Mouse (Mus musculus) left cerebral cortex, adult 6 months (tissue): ENCODE results near the gene Smg5. TPM values are rescaled to one million over a fixed set of nuclear protein-coding genes. Genes with fewer than 3 reads are reported as not detected.

Experiments used
- long read RNA-seq, 2 experiments: library from polyadenylated mRNA; unstranded; transcript quantifications; one replicate each; pipeline ENCODE4 v2.0.0; 2019 to 2020
- polyA plus RNA-seq: library from polyadenylated mRNA; unstranded; fragments of <200 nt; fragmentation: Nextera tagmentation; gene quantifications from 2 replicates; pipeline ENCODE4 v1.2.3, GENCODE M21; 2021

Gene Smg5
- polyA plus RNA-seq: 8.0 and 9.2 TPM in 2 replicates
- long read RNA-seq, experiment 1, full-length matches to known transcripts: 56 of 106 reads
- long read RNA-seq, experiment 1, partial matches to known transcripts: 27 of 106 reads
- long read RNA-seq, experiment 1, other reads (novel, unspliced or antisense): 23 of 106 reads
- long read RNA-seq, experiment 2, full-length matches to known transcripts: 3 of 14 reads
- long read RNA-seq, experiment 2, partial matches to known transcripts: 1 of 14 reads
- long read RNA-seq, experiment 2, other reads (novel, unspliced or antisense): 10 of 14 reads

GRCm38 (mm10) chr3:88336058-88337013, at the start of gene Smg5, which contains the start of gene Tmem79:
TSS of gene Smg5 (plus strand) at chr3:88336260.
TSS of gene Tmem79 (minus strand) at chr3:88336148.

DNA sequence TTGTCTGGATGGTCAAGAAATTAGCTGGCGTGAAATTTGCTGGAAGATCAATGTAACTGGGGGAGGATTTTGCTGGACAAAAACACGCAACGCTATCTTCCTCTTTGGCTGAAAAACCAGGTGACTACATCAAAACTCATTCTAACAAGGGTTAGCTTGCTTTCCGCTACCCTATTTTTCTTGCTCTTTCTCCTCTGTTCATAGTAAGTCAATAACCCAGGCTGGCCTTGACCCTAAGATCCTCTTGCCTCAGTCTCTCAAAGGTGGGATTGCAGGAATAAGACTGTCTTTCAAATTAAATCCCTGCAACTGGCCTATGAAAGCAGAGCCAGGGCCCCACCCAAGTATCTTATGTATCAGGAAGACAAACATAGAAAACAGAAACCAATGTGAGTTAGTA, 49.0 kb upstream of the Smg5 start, which contains the start of gene Gm38392:
TSS of gene Gm38392 (minus strand) at position 101 of the 400 bp plus-strand sequence.

GRCm38 (mm10) chr3:88296561-88297318, 39.3 kb upstream of the Smg5 start, which contains the start of the genes Tsacc and Cct3:
TSS of gene Tsacc (minus strand) at chr3:88296999.
TSS of gene Cct3 (plus strand) at chr3:88297116.

DNA sequence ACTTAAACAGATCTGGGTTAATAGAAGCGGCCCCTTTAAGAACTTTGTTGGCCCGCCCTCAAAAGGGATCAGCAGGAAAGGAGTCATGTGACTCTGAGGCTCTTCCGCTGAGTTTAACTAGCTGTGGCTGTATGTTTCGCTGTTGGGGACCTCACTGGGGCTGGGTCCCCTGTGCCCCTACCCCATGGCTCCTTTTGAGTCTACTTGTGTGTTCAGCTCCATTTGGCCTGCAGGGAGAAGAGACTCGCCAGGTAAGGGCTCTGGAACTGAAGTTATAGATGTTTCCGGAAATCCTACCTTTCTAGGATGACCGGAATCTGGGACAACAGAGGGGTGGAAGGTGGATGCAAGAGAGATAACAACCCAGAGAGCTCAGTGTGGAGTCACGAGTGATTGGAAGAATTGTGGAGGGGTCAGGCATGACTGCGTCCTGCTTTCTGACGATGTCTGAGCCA, 11.1 kb upstream of the Smg5 start, which contains the start of gene Glmp:
TSS of gene Glmp (plus strand) at position 73 of the 455 bp plus-strand sequence.

GRCm38 (mm10) chr3:88364337-88364736, 28.3 kb downstream of the Smg5 start, which contains the start of gene Paqr6:
TSS of gene Paqr6 (plus strand) at chr3:88364584.

DNA sequence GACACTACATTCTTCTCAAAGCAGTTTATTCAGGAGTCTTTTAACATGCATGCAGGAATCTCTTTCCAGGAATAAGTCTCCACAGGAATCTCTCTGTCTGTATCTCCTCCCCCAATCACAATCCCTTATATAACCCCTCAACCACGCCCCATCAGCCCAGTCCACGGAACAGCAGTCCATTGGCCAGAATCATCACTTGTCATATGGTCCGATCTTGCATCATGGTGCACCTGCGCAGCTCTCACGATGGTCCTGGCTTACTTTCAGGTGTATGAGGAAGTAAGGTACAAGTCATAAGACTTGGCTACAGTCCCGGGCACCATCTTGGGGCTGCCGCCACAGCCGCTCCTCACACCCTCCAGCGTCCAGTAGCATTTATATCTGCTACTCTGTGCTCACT, 36.6 kb downstream of the Smg5 start, which contains the start of gene Bglap3:
TSS of gene Bglap3 (minus strand) at position 101 of the 400 bp plus-strand sequence.

GRCm38 (mm10) chr3:88378599-88378998, 42.5 kb downstream of the Smg5 start, which contains the start of gene Bglap2:
TSS of gene Bglap2 (minus strand) at chr3:88378699.

GRCm38 (mm10) chr3:88384364-88384763, 48.3 kb downstream of the Smg5 start, which contains the start of gene Bglap:
TSS of gene Bglap (minus strand) at chr3:88384464.

DNA sequence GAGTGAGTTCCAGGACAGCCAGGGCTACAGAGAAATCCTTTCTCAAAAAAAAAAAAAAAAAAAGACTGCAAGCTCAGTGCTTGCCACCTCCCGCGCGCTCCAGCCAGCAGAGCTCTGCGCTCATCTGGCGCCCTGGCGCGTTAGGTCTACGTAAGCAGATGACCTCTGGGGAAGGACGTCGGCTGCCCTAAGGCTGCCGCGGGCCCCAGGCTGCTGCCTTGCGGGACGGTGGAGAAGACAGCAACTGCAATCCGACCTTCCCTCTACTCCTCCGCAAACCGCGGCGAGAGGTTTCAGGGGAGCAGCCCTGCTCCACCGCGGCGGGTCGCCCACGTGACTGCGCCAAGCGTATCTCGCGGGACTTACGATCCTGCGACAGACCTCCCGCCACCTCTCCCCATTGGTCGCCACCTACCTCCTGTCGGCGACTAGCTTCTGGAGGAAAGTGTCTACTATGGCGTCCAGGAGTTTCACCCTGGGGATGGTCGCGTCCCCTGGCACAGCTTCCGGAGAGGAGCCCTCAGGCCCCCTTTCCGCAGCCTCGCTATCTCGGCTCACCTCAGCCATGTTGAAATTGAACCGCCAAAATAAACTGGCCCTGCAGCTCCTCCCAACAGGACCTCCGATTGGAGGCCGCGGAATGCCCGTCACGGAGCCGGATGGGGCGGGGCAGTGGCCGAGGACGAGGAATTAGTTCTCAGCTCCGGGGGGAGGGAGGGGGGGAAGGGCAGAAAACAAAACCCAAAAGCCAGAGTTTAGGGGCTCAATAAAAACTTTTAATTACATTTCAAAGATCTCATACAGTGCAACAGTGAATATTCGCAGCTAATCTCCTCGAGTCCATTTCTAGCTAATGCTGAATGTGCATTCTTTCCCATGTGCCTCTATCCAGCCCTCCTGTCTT, 73.9 kb downstream of the Smg5 start, which contains the start of gene Pmf1:
TSS of gene Pmf1 (minus strand) at position 591 of the 904 bp plus-strand sequence.

Other genes with a start within 250 kb of the Smg5 start
- gene Mef2d, start 193.9 kb upstream of the Smg5 start, polyA plus RNA-seq: 21.3 and 112 TPM in 2 replicates
- not detected in 2 replicates for gene Rhbg, start 81.6 kb upstream of the Smg5 start, polyA plus RNA-seq
- not detected in 2 replicates for gene Gm38392, start 49.0 kb upstream of the Smg5 start, polyA plus RNA-seq
- 4.4 and 5.3 TPM in 2 replicates for gene Tsacc, start 39.3 kb upstream of the Smg5 start, polyA plus RNA-seq
- gene Cct3, start 39.1 kb upstream of the Smg5 start, polyA plus RNA-seq: 165 and 195 TPM in 2 replicates
- 143 and 151 TPM in 2 replicates for gene Glmp, start 11.2 kb upstream of the Smg5 start, polyA plus RNA-seq
- gene Tmem79, start 112 bp upstream of the Smg5 start, polyA plus RNA-seq: 2.0 and 2.1 TPM in 2 replicates
- gene Paqr6, start 28.3 kb downstream of the Smg5 start, polyA plus RNA-seq: 11.8 and 12.5 TPM in 2 replicates
- 0.42 and 0.59 TPM in 2 replicates for gene Bglap3, start 36.5 kb downstream of the Smg5 start, polyA plus RNA-seq
- 1.0 and 1.1 TPM in 2 replicates for gene Bglap2, start 42.4 kb downstream of the Smg5 start, polyA plus RNA-seq
- not detected in 2 replicates for gene Bglap, start 48.2 kb downstream of the Smg5 start, polyA plus RNA-seq
- gene Pmf1, start 74.1 kb downstream of the Smg5 start, polyA plus RNA-seq: 7.3 and 9.7 TPM in 2 replicates
- gene Slc25a44, start 88.9 kb downstream of the Smg5 start, polyA plus RNA-seq: 41.1 and 42.3 TPM in 2 replicates
- gene Sema4a, start 124.9 kb downstream of the Smg5 start, polyA plus RNA-seq: 14.1 and 17.3 TPM in 2 replicates
- gene Lmna, start 173.7 kb downstream of the Smg5 start, polyA plus RNA-seq: 51.8 and 54.5 TPM in 2 replicates
- gene Mex3a, start 196.1 kb downstream of the Smg5 start, polyA plus RNA-seq: 0.29 and 0.49 TPM in 2 replicates
- not detected in 2 replicates for gene Rab25, start 212.0 kb downstream of the Smg5 start, polyA plus RNA-seq
- 138 and 243 TPM in 2 replicates for gene Lamtor2, start 216.8 kb downstream of the Smg5 start, polyA plus RNA-seq
- 15.4 and 27.8 TPM in 2 replicates for gene Ubqln4, start 217.5 kb downstream of the Smg5 start, polyA plus RNA-seq
- 189 and 202 TPM in 2 replicates for gene Ssr2, start 239.6 kb downstream of the Smg5 start, polyA plus RNA-seq